Mouse (Mus musculus) ovary, postnatal 36 days (tissue): ENCODE results near the gene Gm19345.

Experiments used
- DNase-seq: peaks from one replicate; pipeline ENCODE4 v3.0.0; 2022; ENCODE audit warnings: low spot score, mixed read lengths

Gm19345 gene

GRCm38 (mm10) chr7:19851858-19852570 is at the start of gene Gm19345:
TSS of gene Gm19345 (plus strand) at chr7:19852003.
- no peak for DNase-seq

- DNase-seq = peak; percentile 69
Measured at GRCm38 (mm10) chr7:19802995-19803394, 48.8 kb upstream of the Gm19345 start.

GRCm38 (mm10) chr7:19806356-19806969 is 45.3 kb upstream of the Gm19345 start:
- no peak for DNase-seq

- peak; percentile 21 for DNase-seq
Measured at GRCm38 (mm10) chr7:19809369-19809768, 42.4 kb upstream of the Gm19345 start.

GRCm38 (mm10) chr7:19811114-19811513 is 40.7 kb upstream of the Gm19345 start:
- DNase-seq = peak; percentile 43

- DNase-seq = no peak
Measured at GRCm38 (mm10) chr7:19813161-19813560, 38.6 kb upstream of the Gm19345 start.

GRCm38 (mm10) chr7:19813579-19814122 is 38.2 kb upstream of the Gm19345 start:
- no peak for DNase-seq

GRCm38 (mm10) chr7:19815296-19816223 is 36.2 kb upstream of the Gm19345 start:
- DNase-seq = no peak

- DNase-seq = peak; percentile 85
Measured at GRCm38 (mm10) chr7:19816224-19816771, 35.5 kb upstream of the Gm19345 start.

- peak; percentile 66 for DNase-seq
Measured at GRCm38 (mm10) chr7:19817382-19818105, 34.3 kb upstream of the Gm19345 start.

GRCm38 (mm10) chr7:19818440-19818839 is 33.4 kb upstream of the Gm19345 start:
- no peak for DNase-seq

- no peak for DNase-seq
Measured at GRCm38 (mm10) chr7:19818875-19819274, 32.9 kb upstream of the Gm19345 start.

GRCm38 (mm10) chr7:19820347-19821048 is 31.3 kb upstream of the Gm19345 start:
- no peak for DNase-seq

GRCm38 (mm10) chr7:19821633-19822032 is 30.2 kb upstream of the Gm19345 start:
- no peak for DNase-seq

- no peak for DNase-seq
Measured at GRCm38 (mm10) chr7:19822193-19822592, 29.6 kb upstream of the Gm19345 start.

GRCm38 (mm10) chr7:19822604-19823058 is 29.2 kb upstream of the Gm19345 start, which contains the start of gene Bcl3:
TSS of gene Bcl3 (minus strand) at chr7:19822770.
- DNase-seq = peak; percentile 59

- no peak for DNase-seq
Measured at GRCm38 (mm10) chr7:19823256-19824181, 28.3 kb upstream of the Gm19345 start.

GRCm38 (mm10) chr7:19824182-19824973 is 27.4 kb upstream of the Gm19345 start:
- DNase-seq = peak; percentile 87
